Mouse (Mus musculus): ENCODE data around the gene Sh2d3c. TPM values are rescaled to one million over a fixed set of nuclear protein-coding genes. Genes with fewer than 3 reads are reported as not detected.

Gene Sh2d3c
- polyA plus RNA-seq, 1 experiment: 106 TPM

DNA sequence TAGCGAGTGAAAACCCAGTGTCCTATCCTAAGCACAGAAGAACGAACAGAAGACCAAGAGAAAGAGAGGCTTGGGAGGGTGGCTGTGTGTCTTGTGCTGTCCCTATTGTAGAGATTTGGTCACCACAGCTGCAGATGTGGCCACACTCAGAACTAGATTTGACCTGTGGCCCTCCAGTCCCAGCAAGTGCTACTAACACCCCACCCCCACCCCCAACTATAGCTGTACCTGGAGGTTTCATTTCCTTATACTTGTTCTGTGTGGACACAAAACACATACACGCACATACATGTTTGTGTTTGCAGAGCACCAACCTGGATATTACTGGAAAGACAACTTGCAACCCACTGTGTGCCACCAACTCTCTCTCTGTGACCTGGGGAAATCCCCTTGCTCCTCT lies 802 bp upstream of the Sh2d3c start:
- Histone ChIP-seq H3K4me1 (replicated peaks; ENCODE audit: control insufficient read depth, insufficient read depth, low read length) (peaks cover 49% of the 10 kb centered on the region), H3K27ac (ENCODE audit: control insufficient read depth, insufficient read depth, low read length) (peak overlapping the region; percentile 4; the same call in 1 of the 2 replicates), H3K27me3 (ENCODE audit: control insufficient read depth, insufficient read depth, low read length) (no peaks in the 10 kb centered on the region), H3K4me3 (ENCODE audit: control insufficient read depth, insufficient read depth, low read length) (no peak overlapping the region), H3K36me3 (ENCODE audit: control insufficient read depth, insufficient read depth, low read length) (no peaks in the 10 kb centered on the region)
- DNase-seq: no peak
- TF ChIP-seq POLR2A (IDR thresholded peaks at IDR 0.05; ENCODE audit: control insufficient read depth, extremely low read depth, insufficient read depth, low read length, poor library complexity) (no peak), CTCF (IDR thresholded peaks at IDR 0.05; ENCODE audit: borderline replicate concordance, control insufficient read depth, extremely low read depth, insufficient read depth, low read length, poor library complexity) (no peak)
- 94% methylated on average over 3 of the region's 3 CpGs for WGBS

DNA sequence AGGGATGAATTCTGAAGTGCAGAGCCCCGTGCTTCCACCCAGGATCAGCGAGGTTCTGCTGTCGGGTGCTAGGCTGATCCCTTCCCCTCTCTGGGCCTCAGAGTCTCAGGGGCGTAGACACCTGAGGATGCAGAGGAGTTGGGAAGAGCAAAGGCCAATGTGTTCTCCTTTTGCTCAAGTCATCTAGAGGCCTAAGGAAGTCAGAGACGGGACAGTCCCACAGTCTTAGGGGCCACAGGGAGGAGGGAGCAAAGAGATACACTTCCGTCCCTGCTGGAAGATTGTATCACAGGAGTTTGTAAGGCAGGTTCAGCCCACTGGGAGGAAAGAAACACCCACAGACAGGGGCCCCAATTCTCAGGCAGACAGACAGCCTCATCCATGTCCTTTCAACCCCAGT lies 1.2 kb downstream of the Sh2d3c start:
- H3K4me1 ChIP-seq (replicated peaks; ENCODE audit: control insufficient read depth, insufficient read depth, low read length): peaks cover 61% of the 10 kb centered on the region
- peak overlapping the region; percentile 46 for H3K4me3 ChIP-seq (ENCODE audit: control insufficient read depth, insufficient read depth, low read length)
- no peaks in the 10 kb centered on the region for H3K27me3 ChIP-seq (ENCODE audit: control insufficient read depth, insufficient read depth, low read length)
- peaks cover 6% of the 10 kb centered on the region for H3K36me3 ChIP-seq (ENCODE audit: control insufficient read depth, insufficient read depth, low read length)
- TF ChIP-seq POLR2A (IDR thresholded peaks at IDR 0.05; ENCODE audit: control insufficient read depth, extremely low read depth, insufficient read depth, low read length, poor library complexity) (no peak), CTCF (IDR thresholded peaks at IDR 0.05; ENCODE audit: borderline replicate concordance, control insufficient read depth, extremely low read depth, insufficient read depth, low read length, poor library complexity) (no peak)
- DNase-seq: peak; percentile 43
- WGBS: 14% methylated on average over 6 of the region's 6 CpGs
- H3K27ac ChIP-seq (ENCODE audit: control insufficient read depth, insufficient read depth, low read length): peak overlapping the region; percentile 79

DNA sequence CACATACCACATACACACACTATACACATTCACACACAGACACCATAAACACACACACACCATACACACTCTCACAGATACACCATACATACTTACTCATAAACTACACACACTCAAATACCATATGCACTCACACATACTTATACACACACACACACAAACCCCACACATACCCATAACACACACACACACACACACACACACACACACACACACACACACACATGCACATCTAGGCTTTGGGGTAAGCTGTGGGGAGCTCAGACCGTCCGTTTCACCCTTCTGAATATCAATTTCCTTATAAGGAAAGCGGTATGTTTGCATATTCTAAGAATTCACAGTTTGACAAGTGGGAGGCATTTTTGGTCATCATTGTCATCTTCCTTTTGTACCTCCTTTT lies 1.7 kb downstream of the Sh2d3c start:
- DNase-seq: no peak
- Histone ChIP-seq H3K27ac (ENCODE audit: control insufficient read depth, insufficient read depth, low read length) (no peak overlapping the region; the same call in 1 of the 2 replicates), H3K36me3 (ENCODE audit: control insufficient read depth, insufficient read depth, low read length) (peaks cover 6% of the 10 kb centered on the region), H3K4me1 (replicated peaks; ENCODE audit: control insufficient read depth, insufficient read depth, low read length) (peaks cover 64% of the 10 kb centered on the region), H3K4me3 (ENCODE audit: control insufficient read depth, insufficient read depth, low read length) (peak overlapping the region; percentile 46), H3K27me3 (ENCODE audit: control insufficient read depth, insufficient read depth, low read length) (no peaks in the 10 kb centered on the region)
- TF ChIP-seq POLR2A (IDR thresholded peaks at IDR 0.05; ENCODE audit: control insufficient read depth, extremely low read depth, insufficient read depth, low read length, poor library complexity) (no peak), CTCF (IDR thresholded peaks at IDR 0.05; ENCODE audit: borderline replicate concordance, control insufficient read depth, extremely low read depth, insufficient read depth, low read length, poor library complexity) (no peak)
- WGBS: 24% methylated on average over 3 of the region's 3 CpGs

DNA sequence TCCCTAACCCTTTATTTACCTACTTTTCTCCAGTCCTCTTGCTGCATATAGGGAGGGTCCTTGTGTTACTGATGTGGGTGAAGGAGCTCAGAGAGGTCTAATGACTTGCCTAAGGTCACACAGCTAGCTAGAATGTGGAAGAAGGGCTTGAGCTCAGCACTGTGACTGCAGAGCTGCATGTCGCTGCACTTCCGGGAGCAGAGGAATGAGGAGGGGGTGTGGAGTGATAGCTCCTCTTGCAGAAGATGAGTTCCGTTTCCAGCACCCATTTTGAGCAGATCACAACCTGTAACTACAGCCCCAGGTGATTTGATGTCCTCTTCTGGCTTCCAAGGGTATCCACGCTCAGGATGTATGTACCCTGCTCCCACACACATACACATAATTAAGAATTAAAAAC lies 3.3 kb downstream of the Sh2d3c start:
- H3K4me3 ChIP-seq (ENCODE audit: control insufficient read depth, insufficient read depth, low read length): no peak overlapping the region
- TF ChIP-seq POLR2A (IDR thresholded peaks at IDR 0.05; ENCODE audit: control insufficient read depth, extremely low read depth, insufficient read depth, low read length, poor library complexity) (no peak), CTCF (IDR thresholded peaks at IDR 0.05; ENCODE audit: borderline replicate concordance, control insufficient read depth, extremely low read depth, insufficient read depth, low read length, poor library complexity) (no peak)
- H3K36me3 ChIP-seq (ENCODE audit: control insufficient read depth, insufficient read depth, low read length): peaks cover 6% of the 10 kb centered on the region
- H3K4me1 ChIP-seq (replicated peaks; ENCODE audit: control insufficient read depth, insufficient read depth, low read length): peaks cover 69% of the 10 kb centered on the region
- H3K27ac ChIP-seq (ENCODE audit: control insufficient read depth, insufficient read depth, low read length): peak overlapping the region; percentile 13; the same call in 1 of the 2 replicates
- WGBS: 94% methylated on average over 4 of the region's 4 CpGs
- no peak for DNase-seq
- H3K27me3 ChIP-seq (ENCODE audit: control insufficient read depth, insufficient read depth, low read length): no peaks in the 10 kb centered on the region

DNA sequence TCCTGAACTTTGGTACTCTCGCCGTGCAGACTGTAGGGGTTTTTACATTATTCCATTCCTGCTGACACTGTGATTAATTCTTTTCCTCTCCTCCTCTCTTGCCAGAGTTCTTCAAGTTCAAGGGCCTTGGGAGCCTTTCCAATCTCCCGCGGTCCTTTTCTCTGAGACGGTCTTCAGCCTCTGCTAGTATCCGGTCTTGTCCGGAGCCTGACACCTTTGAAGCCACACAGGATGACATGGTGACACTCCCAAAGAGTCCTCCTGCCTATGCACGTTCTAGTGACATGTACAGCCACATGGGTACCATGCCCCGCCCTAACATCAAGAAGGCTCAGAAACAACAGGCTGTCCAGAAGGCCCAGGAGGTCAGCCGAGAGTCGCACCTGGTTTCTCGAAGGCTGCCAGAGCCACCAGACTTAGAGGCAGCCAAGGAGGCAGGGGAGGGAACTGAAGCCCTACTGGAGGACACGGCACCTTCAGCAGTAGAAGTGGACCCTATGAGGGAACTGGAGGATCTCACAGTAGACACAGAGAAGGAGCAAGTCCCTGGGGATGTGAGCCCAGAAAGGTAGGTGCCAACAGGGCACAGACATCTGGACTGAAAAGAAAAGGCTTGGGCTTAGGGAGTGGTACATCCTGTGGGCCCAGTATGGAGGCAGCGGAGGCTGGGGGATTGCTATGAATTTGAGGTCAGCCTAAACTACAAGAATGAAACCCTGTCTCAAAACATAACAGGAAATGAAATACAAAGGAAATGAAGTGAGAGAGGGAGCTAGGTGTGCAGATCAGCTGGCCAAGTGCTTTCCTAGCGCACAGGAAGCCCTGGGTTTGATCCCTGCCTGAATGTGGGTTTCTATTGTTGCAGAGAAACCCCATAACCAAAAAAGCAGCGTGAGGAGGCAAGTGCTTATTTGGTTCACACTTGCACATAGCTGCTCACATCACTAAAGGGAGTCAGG lies 4.3 kb downstream of the Sh2d3c start:
- Histone ChIP-seq H3K36me3 (ENCODE audit: control insufficient read depth, insufficient read depth, low read length) (peaks cover 6% of the 10 kb centered on the region), H3K4me3 (ENCODE audit: control insufficient read depth, insufficient read depth, low read length) (no peak overlapping the region), H3K27me3 (ENCODE audit: control insufficient read depth, insufficient read depth, low read length) (no peaks in the 10 kb centered on the region), H3K27ac (ENCODE audit: control insufficient read depth, insufficient read depth, low read length) (peak overlapping the region; percentile 97), H3K4me1 (replicated peaks; ENCODE audit: control insufficient read depth, insufficient read depth, low read length) (peaks cover 59% of the 10 kb centered on the region)
- no peak for TF ChIP-seq CTCF (IDR thresholded peaks at IDR 0.05; ENCODE audit: borderline replicate concordance, control insufficient read depth, extremely low read depth, insufficient read depth, low read length, poor library complexity)
- TF ChIP-seq POLR2A (IDR thresholded peaks at IDR 0.05; ENCODE audit: control insufficient read depth, extremely low read depth, insufficient read depth, low read length, poor library complexity): no peak
- 70% methylated on average over 16 of the region's 16 CpGs for WGBS
- peak; percentile 54 for DNase-seq

DNA sequence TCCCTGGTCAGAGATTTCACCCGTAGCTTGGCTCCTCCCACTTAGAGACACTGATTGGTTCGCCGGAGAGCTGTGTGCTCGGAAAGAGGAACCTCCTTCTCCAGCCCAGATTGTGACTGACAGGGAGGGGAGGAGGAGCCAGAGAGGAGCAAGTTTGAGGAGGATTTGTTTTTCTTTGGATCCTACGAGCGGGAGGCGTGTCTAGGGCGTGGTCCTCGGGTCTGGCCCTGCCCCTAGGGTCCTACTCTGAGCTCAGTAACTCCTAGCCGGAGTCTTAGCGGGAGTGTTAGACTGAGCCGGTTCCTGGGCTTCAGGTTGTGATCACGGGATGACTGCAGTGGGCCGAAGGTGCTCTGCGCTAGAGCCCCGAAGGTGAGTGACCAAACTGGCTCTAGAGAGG lies 6.6 kb downstream of the Sh2d3c start:
- H3K4me3 ChIP-seq (ENCODE audit: control insufficient read depth, insufficient read depth, low read length): peak overlapping the region; percentile 25
- peaks cover 6% of the 10 kb centered on the region for H3K36me3 ChIP-seq (ENCODE audit: control insufficient read depth, insufficient read depth, low read length)
- H3K27ac ChIP-seq (ENCODE audit: control insufficient read depth, insufficient read depth, low read length): no peak overlapping the region
- H3K4me1 ChIP-seq (replicated peaks; ENCODE audit: control insufficient read depth, insufficient read depth, low read length): peaks cover 39% of the 10 kb centered on the region
- TF ChIP-seq CTCF (IDR thresholded peaks at IDR 0.05; ENCODE audit: borderline replicate concordance, control insufficient read depth, extremely low read depth, insufficient read depth, low read length, poor library complexity) (no peak), POLR2A (IDR thresholded peaks at IDR 0.05; ENCODE audit: control insufficient read depth, extremely low read depth, insufficient read depth, low read length, poor library complexity) (0 out of 2 replicates have a peak, but pooled peaks have one; percentile 29)
- no peaks in the 10 kb centered on the region for H3K27me3 ChIP-seq (ENCODE audit: control insufficient read depth, insufficient read depth, low read length)
- peak; percentile 74 for DNase-seq
- WGBS: 8% methylated on average over 16 of the region's 16 CpGs
